Mouse (Mus musculus): ENCODE results near the gene Brix1.

- peak; percentile 63 for TF ChIP-seq CTCF (IDR thresholded peaks at IDR 0.05; ENCODE audit: low read depth)
- no peak for TF ChIP-seq EP300 (IDR thresholded peaks at IDR 0.05; ENCODE audit: low read depth)
Observed at GRCm38 (mm10) chr15:10500838-10501719, 15.3 kb upstream of the Brix1 start.

Measured in liver, embryonic 14.5 days (tissue).